Mouse (Mus musculus) cerebellum, postnatal 36 days (tissue): ENCODE measurements around the gene Klf12.

Experiments
- DNase-seq, 2 experiments: peaks; one replicate each; pipeline ENCODE4 v3.0.0; 2021 to 2022; ENCODE audit warnings: mixed read lengths in 2 of 2

Gene Klf12

GRCm38 (mm10) chr14:100231384-100231783 is 53.1 kb downstream of the Klf12 start:
- no peak for DNase-seq

- no peak for DNase-seq
Measured at GRCm38 (mm10) chr14:100228120-100228519, 56.4 kb downstream of the Klf12 start.

GRCm38 (mm10) chr14:100227717-100228116 is 56.8 kb downstream of the Klf12 start:
- no peak for DNase-seq

GRCm38 (mm10) chr14:100224151-100224550 is 60.3 kb downstream of the Klf12 start:
- DNase-seq: no peak

GRCm38 (mm10) chr14:100222260-100222659 is 62.2 kb downstream of the Klf12 start:
- no peak for DNase-seq

GRCm38 (mm10) chr14:100215213-100215785 is 69.2 kb downstream of the Klf12 start:
- no peak for DNase-seq

- DNase-seq: no peak
Measured at GRCm38 (mm10) chr14:100213066-100213465, 71.4 kb downstream of the Klf12 start.

GRCm38 (mm10) chr14:100211826-100212117 is 72.7 kb downstream of the Klf12 start:
- no peak for DNase-seq

GRCm38 (mm10) chr14:100211036-100211825 is 73.2 kb downstream of the Klf12 start:
- DNase-seq: peak; percentile 70 to 72

GRCm38 (mm10) chr14:100209814-100210419 is 74.6 kb downstream of the Klf12 start:
- DNase-seq: no peak

GRCm38 (mm10) chr14:100207081-100207480 is 77.4 kb downstream of the Klf12 start:
- no peak for DNase-seq

GRCm38 (mm10) chr14:100206207-100206606 is 78.3 kb downstream of the Klf12 start:
- no peak for DNase-seq

GRCm38 (mm10) chr14:100200058-100200688 is 84.3 kb downstream of the Klf12 start:
- no peak for DNase-seq

- no peak for DNase-seq
Measured at GRCm38 (mm10) chr14:100198636-100199035, 85.8 kb downstream of the Klf12 start.

GRCm38 (mm10) chr14:100197199-100197598 is 87.3 kb downstream of the Klf12 start:
- DNase-seq: no peak

- DNase-seq: no peak
Measured at GRCm38 (mm10) chr14:100189490-100190197, 94.8 kb downstream of the Klf12 start.

- DNase-seq: no peak
Measured at GRCm38 (mm10) chr14:100187372-100187771, 97.1 kb downstream of the Klf12 start.

GRCm38 (mm10) chr14:100177796-100178195 is 106.7 kb downstream of the Klf12 start:
- DNase-seq: no peak

GRCm38 (mm10) chr14:100165075-100165474 is 119.4 kb downstream of the Klf12 start:
- no peak for DNase-seq

- DNase-seq: no peak
Measured at GRCm38 (mm10) chr14:100156639-100157038, 127.8 kb downstream of the Klf12 start.

- no peak for DNase-seq
Measured at GRCm38 (mm10) chr14:100147666-100148065, 136.8 kb downstream of the Klf12 start.

- no peak for DNase-seq
Measured at GRCm38 (mm10) chr14:100140370-100140769, 144.1 kb downstream of the Klf12 start.

GRCm38 (mm10) chr14:100134304-100134703 is 150.2 kb downstream of the Klf12 start:
- DNase-seq: no peak
